Mouse (Mus musculus): ENCODE results near the gene Mybbp1a. TPM values are rescaled to one million over a fixed set of nuclear protein-coding genes. Genes with fewer than 3 reads are reported as not detected.

The Mybbp1a gene
- polyA plus RNA-seq, 1 experiment = 68.3 TPM

DNA sequence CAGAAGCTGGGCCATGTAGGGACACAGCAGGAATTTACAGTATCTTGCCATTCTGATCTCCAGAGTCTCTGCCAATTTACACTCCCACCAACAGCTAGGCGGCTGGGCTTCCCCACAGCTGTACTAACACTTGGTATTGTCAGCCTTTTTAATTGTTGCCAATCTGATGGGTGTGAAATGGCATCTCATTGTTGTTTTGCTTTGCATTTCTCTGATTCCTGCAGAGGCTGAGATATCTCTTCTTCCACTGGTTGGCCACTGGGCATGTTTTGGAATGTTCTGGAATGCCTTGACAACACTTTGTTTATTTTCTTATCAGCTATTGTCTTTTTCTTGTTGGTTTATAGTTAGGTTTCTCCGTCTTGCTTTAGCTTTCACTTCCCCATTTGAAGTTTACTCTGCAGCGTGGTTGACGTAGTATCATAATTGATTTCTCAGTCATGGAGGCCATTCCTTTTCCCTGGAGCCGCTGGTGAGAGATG, 20.4 kb downstream of the Mybbp1a start:
- TF ChIP-seq POLR2A (IDR thresholded peaks at IDR 0.05; ENCODE audit: borderline replicate concordance, control insufficient read depth, low read depth, low read length) (no peak), CTCF (IDR thresholded peaks at IDR 0.05; ENCODE audit: control insufficient read depth, insufficient read depth, low read length) (no peak)
- H3K4me3 ChIP-seq (replicated peaks; ENCODE audit: control insufficient read depth, low read depth, low read length) = no peak overlapping the region
- peaks cover 7% of the 10 kb centered on the region; the same call in 1 of the 2 replicates for H3K4me1 ChIP-seq (ENCODE audit: control insufficient read depth, insufficient read depth, low read length)
- 18% methylated on average over 5 of the region's 5 CpGs for WGBS
- peak overlapping the region; percentile 54 for H3K27ac ChIP-seq (ENCODE audit: control insufficient read depth, insufficient read depth, low read depth, low read length, poor library complexity)

GRCm38 (mm10) chr11:72464821-72465220, 23.7 kb downstream of the Mybbp1a start:
- TF ChIP-seq CTCF (IDR thresholded peaks at IDR 0.05; ENCODE audit: control insufficient read depth, insufficient read depth, low read length) (no peak), POLR2A (IDR thresholded peaks at IDR 0.05; ENCODE audit: borderline replicate concordance, control insufficient read depth, low read depth, low read length) (no peak)
- WGBS = 85% methylated on average over 3 of the region's 3 CpGs

GRCm38 (mm10) chr11:72465978-72466693, 25.0 kb downstream of the Mybbp1a start:
- Histone ChIP-seq H3K27ac (ENCODE audit: control insufficient read depth, insufficient read depth, low read depth, low read length, poor library complexity) (peak overlapping the region; percentile 70), H3K4me1 (ENCODE audit: control insufficient read depth, insufficient read depth, low read length) (peaks cover 21% of the 10 kb centered on the region), H3K4me3 (replicated peaks; ENCODE audit: control insufficient read depth, low read depth, low read length) (no peak overlapping the region)
- no peak for TF ChIP-seq POLR2A (IDR thresholded peaks at IDR 0.05; ENCODE audit: borderline replicate concordance, control insufficient read depth, low read depth, low read length)
- 51% methylated on average over 11 of the region's 11 CpGs for WGBS

More at GRCm38 (mm10) chr11:72464821-72465220, 23.7 kb downstream of the Mybbp1a start:
- Histone ChIP-seq H3K27ac (ENCODE audit: control insufficient read depth, insufficient read depth, low read depth, low read length, poor library complexity) (no peak overlapping the region), H3K4me3 (replicated peaks; ENCODE audit: control insufficient read depth, low read depth, low read length) (no peak overlapping the region), H3K4me1 (ENCODE audit: control insufficient read depth, insufficient read depth, low read length) (peaks cover 14% of the 10 kb centered on the region)

GRCm38 (mm10) chr11:72466694-72467507, 25.7 kb downstream of the Mybbp1a start:
- Histone ChIP-seq H3K4me1 (ENCODE audit: control insufficient read depth, insufficient read depth, low read length) (peaks cover 21% of the 10 kb centered on the region), H3K27ac (ENCODE audit: control insufficient read depth, insufficient read depth, low read depth, low read length, poor library complexity) (peak overlapping the region; percentile 86), H3K4me3 (replicated peaks; ENCODE audit: control insufficient read depth, low read depth, low read length) (no peak overlapping the region)
- 3% methylated on average over 11 of the region's 11 CpGs for WGBS
- no peak for TF ChIP-seq POLR2A (IDR thresholded peaks at IDR 0.05; ENCODE audit: borderline replicate concordance, control insufficient read depth, low read depth, low read length)

- Histone ChIP-seq H3K4me3 (replicated peaks; ENCODE audit: control insufficient read depth, low read depth, low read length) (no peak overlapping the region), H3K27ac (ENCODE audit: control insufficient read depth, insufficient read depth, low read depth, low read length, poor library complexity) (no peak overlapping the region), H3K4me1 (ENCODE audit: control insufficient read depth, insufficient read depth, low read length) (peaks cover 21% of the 10 kb centered on the region)
- no peak for TF ChIP-seq CTCF (IDR thresholded peaks at IDR 0.05; ENCODE audit: control insufficient read depth, insufficient read depth, low read length)
- no peak for TF ChIP-seq POLR2A (IDR thresholded peaks at IDR 0.05; ENCODE audit: borderline replicate concordance, control insufficient read depth, low read depth, low read length)
- WGBS = 63% methylated on average over 5 of the region's 5 CpGs
Measured at GRCm38 (mm10) chr11:72468525-72468924, 27.4 kb downstream of the Mybbp1a start.

DNA sequence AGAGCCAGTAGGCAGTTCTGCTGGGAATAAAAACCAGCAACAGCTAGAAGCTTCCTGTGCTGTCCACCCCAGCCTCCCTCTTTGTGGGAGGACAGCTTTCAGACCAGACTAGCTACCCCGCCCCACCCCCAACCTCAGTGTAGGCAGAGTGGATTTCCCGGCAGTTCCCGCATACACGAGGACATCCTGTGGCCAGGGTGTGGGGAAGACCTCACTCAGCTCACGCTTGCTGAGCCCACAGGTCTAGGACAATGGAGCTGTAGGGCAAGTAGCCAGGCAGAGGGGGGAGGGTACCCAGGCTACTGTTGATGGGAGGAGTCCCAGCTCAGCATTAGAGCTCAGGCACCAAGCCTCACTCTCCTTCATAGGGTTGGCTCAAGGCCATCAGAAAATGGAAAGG, 28.1 kb downstream of the Mybbp1a start:
- 19% methylated on average over 5 of the region's 5 CpGs for WGBS
- Histone ChIP-seq H3K27ac (ENCODE audit: control insufficient read depth, insufficient read depth, low read depth, low read length, poor library complexity) (no peak overlapping the region), H3K4me3 (replicated peaks; ENCODE audit: control insufficient read depth, low read depth, low read length) (no peak overlapping the region), H3K4me1 (ENCODE audit: control insufficient read depth, insufficient read depth, low read length) (peaks cover 21% of the 10 kb centered on the region)
- TF ChIP-seq POLR2A (IDR thresholded peaks at IDR 0.05; ENCODE audit: borderline replicate concordance, control insufficient read depth, low read depth, low read length) (no peak), CTCF (IDR thresholded peaks at IDR 0.05; ENCODE audit: control insufficient read depth, insufficient read depth, low read length) (no peak)

- Histone ChIP-seq H3K4me3 (replicated peaks; ENCODE audit: control insufficient read depth, low read depth, low read length) (no peak overlapping the region), H3K27ac (ENCODE audit: control insufficient read depth, insufficient read depth, low read depth, low read length, poor library complexity) (no peak overlapping the region), H3K4me1 (ENCODE audit: control insufficient read depth, insufficient read depth, low read length) (peaks cover 21% of the 10 kb centered on the region)
- TF ChIP-seq CTCF (IDR thresholded peaks at IDR 0.05; ENCODE audit: control insufficient read depth, insufficient read depth, low read length) (no peak), POLR2A (IDR thresholded peaks at IDR 0.05; ENCODE audit: borderline replicate concordance, control insufficient read depth, low read depth, low read length) (no peak)
- 26% methylated on average over 4 of the region's 4 CpGs for whole genome bisulfite sequencing
Measured at GRCm38 (mm10) chr11:72470004-72470403, 28.8 kb downstream of the Mybbp1a start.

GRCm38 (mm10) chr11:72471381-72471780, 30.2 kb downstream of the Mybbp1a start:
- Histone ChIP-seq H3K27ac (ENCODE audit: control insufficient read depth, insufficient read depth, low read depth, low read length, poor library complexity) (no peak overlapping the region), H3K4me3 (replicated peaks; ENCODE audit: control insufficient read depth, low read depth, low read length) (no peak overlapping the region), H3K4me1 (ENCODE audit: control insufficient read depth, insufficient read depth, low read length) (peaks cover 22% of the 10 kb centered on the region)
- WGBS = 85% methylated on average over 6 of the region's 6 CpGs
- TF ChIP-seq POLR2A (IDR thresholded peaks at IDR 0.05; ENCODE audit: borderline replicate concordance, control insufficient read depth, low read depth, low read length) = no peak
- TF ChIP-seq CTCF (IDR thresholded peaks at IDR 0.05; ENCODE audit: control insufficient read depth, insufficient read depth, low read length) = no peak

Data from bone marrow, adult 2 months (tissue).